Mouse (Mus musculus): ENCODE measurements around the gene Heg1. TPM values are rescaled to one million over a fixed set of nuclear protein-coding genes. Genes with fewer than 3 reads are reported as not detected.

The Heg1 gene
- polyA plus RNA-seq, 1 experiment from 2014 or later, result 33.5 TPM

GRCm38 (mm10) chr16:33675151-33675847 is 8.9 kb upstream of the Heg1 start:
- Histone ChIP-seq H3K4me1 (ENCODE audit: insufficient read depth, low read depth, low read length) (peaks cover 20% of the 10 kb centered on the region), H3K27ac (ENCODE audit: low read length) (peak overlapping the region; percentile 82), H3K9me3 (ENCODE audit: low read length) (no peaks in the 10 kb centered on the region), H3K36me3 (ENCODE audit: insufficient read depth, low read length) (no peaks in the 10 kb centered on the region), H3K4me3 (ENCODE audit: low read depth, low read length) (no peak overlapping the region), H3K9ac (replicated peaks; ENCODE audit: low read depth) (no peak overlapping the region), H3K27me3 (replicated peaks; ENCODE audit: insufficient read depth, low read length) (no peaks in the 10 kb centered on the region), H3K4me2 (replicated peaks; ENCODE audit: low read depth, low read length) (no peak overlapping the region)
- ATAC-seq (no peak), DNase-seq (ENCODE audit: low spot score) (no peak)
- no peak for TF ChIP-seq EP300 (IDR thresholded peaks at IDR 0.05)
- TF ChIP-seq CTCF (IDR thresholded peaks at IDR 0.05), result no peak
- WGBS, result 71% methylated on average over 10 of the region's 10 CpGs

GRCm38 (mm10) chr16:33675848-33676184 is 8.4 kb upstream of the Heg1 start:
- Histone ChIP-seq H3K9ac (replicated peaks; ENCODE audit: low read depth) (no peak overlapping the region), H3K4me3 (ENCODE audit: low read depth, low read length) (no peak overlapping the region), H3K4me1 (ENCODE audit: insufficient read depth, low read depth, low read length) (peaks cover 20% of the 10 kb centered on the region), H3K27me3 (replicated peaks; ENCODE audit: insufficient read depth, low read length) (no peaks in the 10 kb centered on the region), H3K36me3 (ENCODE audit: insufficient read depth, low read length) (no peaks in the 10 kb centered on the region), H3K27ac (ENCODE audit: low read length) (peak overlapping the region; percentile 82), H3K9me3 (ENCODE audit: low read length) (no peaks in the 10 kb centered on the region), H3K4me2 (replicated peaks; ENCODE audit: low read depth, low read length) (no peak overlapping the region)
- ATAC-seq (no peak), DNase-seq (ENCODE audit: low spot score) (peak; percentile 55)
- 55% methylated on average over 3 of the region's 3 CpGs for WGBS
- TF ChIP-seq EP300 (IDR thresholded peaks at IDR 0.05), result no peak

- WGBS, result 23% methylated on average over 7 of the region's 7 CpGs
- TF ChIP-seq EP300 (IDR thresholded peaks at IDR 0.05) (peak; percentile 99), CTCF (IDR thresholded peaks at IDR 0.05) (no peak)
- H3K9ac ChIP-seq (replicated peaks; ENCODE audit: low read depth), result no peak overlapping the region
- peak overlapping the region; percentile 82 for H3K27ac ChIP-seq (ENCODE audit: low read length)
- no peak overlapping the region for H3K4me3 ChIP-seq (ENCODE audit: low read depth, low read length)
- no peaks in the 10 kb centered on the region for H3K9me3 ChIP-seq (ENCODE audit: low read length)
- no peaks in the 10 kb centered on the region for H3K27me3 ChIP-seq (replicated peaks; ENCODE audit: insufficient read depth, low read length)
- H3K4me1 ChIP-seq (ENCODE audit: insufficient read depth, low read depth, low read length), result peaks cover 20% of the 10 kb centered on the region
- H3K36me3 ChIP-seq (ENCODE audit: insufficient read depth, low read length), result no peaks in the 10 kb centered on the region
- H3K4me2 ChIP-seq (replicated peaks; ENCODE audit: low read depth, low read length), result no peak overlapping the region
- DNase-seq (ENCODE audit: low spot score), result peak; percentile 98
- ATAC-seq, result peak; percentile 88
Observed at GRCm38 (mm10) chr16:33676347-33677312, 7.5 kb upstream of the Heg1 start.

GRCm38 (mm10) chr16:33677313-33677690 is 6.9 kb upstream of the Heg1 start:
- 89% methylated on average over 7 of the region's 7 CpGs for WGBS
- Histone ChIP-seq H3K4me1 (ENCODE audit: insufficient read depth, low read depth, low read length) (peaks cover 20% of the 10 kb centered on the region), H3K9me3 (ENCODE audit: low read length) (no peaks in the 10 kb centered on the region), H3K27ac (ENCODE audit: low read length) (peak overlapping the region; percentile 82), H3K9ac (replicated peaks; ENCODE audit: low read depth) (no peak overlapping the region), H3K36me3 (ENCODE audit: insufficient read depth, low read length) (no peaks in the 10 kb centered on the region), H3K4me3 (ENCODE audit: low read depth, low read length) (no peak overlapping the region), H3K27me3 (replicated peaks; ENCODE audit: insufficient read depth, low read length) (no peaks in the 10 kb centered on the region), H3K4me2 (replicated peaks; ENCODE audit: low read depth, low read length) (no peak overlapping the region)
- no peak for ATAC-seq
- no peak for DNase-seq (ENCODE audit: low spot score)
- TF ChIP-seq EP300 (IDR thresholded peaks at IDR 0.05), result no peak
- no peak for TF ChIP-seq CTCF (IDR thresholded peaks at IDR 0.05)

GRCm38 (mm10) chr16:33677901-33678300 is 6.3 kb upstream of the Heg1 start:
- H3K9me3 ChIP-seq (ENCODE audit: low read length), result no peaks in the 10 kb centered on the region
- no peak overlapping the region for H3K4me3 ChIP-seq (ENCODE audit: low read depth, low read length)
- DNase-seq (ENCODE audit: low spot score), result peak; percentile 77
- no peak overlapping the region for H3K4me2 ChIP-seq (replicated peaks; ENCODE audit: low read depth, low read length)
- H3K27ac ChIP-seq (ENCODE audit: low read length), result peak overlapping the region; percentile 82
- no peak for TF ChIP-seq CTCF (IDR thresholded peaks at IDR 0.05)
- TF ChIP-seq EP300 (IDR thresholded peaks at IDR 0.05), result peak; percentile 42; the same call in 1 of the 2 replicates
- peak; percentile 22 for ATAC-seq
- WGBS, result 49% methylated on average over 5 of the region's 5 CpGs
- H3K4me1 ChIP-seq (ENCODE audit: insufficient read depth, low read depth, low read length), result peaks cover 20% of the 10 kb centered on the region
- H3K9ac ChIP-seq (replicated peaks; ENCODE audit: low read depth), result no peak overlapping the region
- H3K27me3 ChIP-seq (replicated peaks; ENCODE audit: insufficient read depth, low read length), result no peaks in the 10 kb centered on the region
- no peaks in the 10 kb centered on the region for H3K36me3 ChIP-seq (ENCODE audit: insufficient read depth, low read length)

GRCm38 (mm10) chr16:33680271-33680670 is 3.9 kb upstream of the Heg1 start:
- TF ChIP-seq EP300 (IDR thresholded peaks at IDR 0.05), result no peak
- TF ChIP-seq CTCF (IDR thresholded peaks at IDR 0.05), result no peak
- WGBS, result 77% methylated on average over 7 of the region's 7 CpGs

More at GRCm38 (mm10) chr16:33680271-33680670, 3.9 kb upstream of the Heg1 start:
- Histone ChIP-seq H3K4me2 (replicated peaks; ENCODE audit: low read depth, low read length) (no peak overlapping the region), H3K27me3 (replicated peaks; ENCODE audit: insufficient read depth, low read length) (no peaks in the 10 kb centered on the region), H3K36me3 (ENCODE audit: insufficient read depth, low read length) (no peaks in the 10 kb centered on the region), H3K4me3 (ENCODE audit: low read depth, low read length) (no peak overlapping the region), H3K9ac (replicated peaks; ENCODE audit: low read depth) (no peak overlapping the region), H3K27ac (ENCODE audit: low read length) (peak overlapping the region; percentile 62), H3K4me1 (ENCODE audit: insufficient read depth, low read depth, low read length) (peaks cover 18% of the 10 kb centered on the region), H3K9me3 (ENCODE audit: low read length) (no peaks in the 10 kb centered on the region)
- DNase-seq (ENCODE audit: low spot score), result no peak
- no peak for ATAC-seq
